Mouse (Mus musculus) kidney, adult 11 months (tissue): ENCODE data around the gene Hba-a2.

ENCODE experiments used
- DNase-seq: peaks from one replicate; pipeline ENCODE4 v3.0.0; 2022

Gene Hba-a2

GRCm38 (mm10) chr11:32321196-32321565 lies 24.9 kb downstream of the Hba-a2 start:
- DNase-seq, result peak; percentile 32

DNA sequence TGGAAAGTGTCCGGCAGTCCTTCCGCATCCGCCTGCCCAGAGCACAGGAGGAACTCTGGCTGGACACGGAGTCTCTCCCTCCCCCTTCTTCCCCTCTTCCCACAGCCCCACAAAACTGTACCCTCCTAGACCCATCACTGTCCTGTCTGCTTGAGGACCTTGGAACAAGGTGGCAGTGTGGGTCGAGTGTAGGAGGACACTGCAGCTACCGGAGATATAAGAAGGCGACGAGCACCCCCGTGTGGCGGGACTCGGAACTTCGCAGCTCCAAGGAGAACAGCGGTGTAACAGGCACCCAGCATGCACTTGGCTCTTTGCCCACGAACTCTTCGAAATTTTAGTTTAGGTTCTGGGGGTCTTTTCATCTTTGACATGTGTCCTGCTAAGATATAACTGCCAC lies 28.3 kb downstream of the Hba-a2 start:
- peak; percentile 73 for DNase-seq

GRCm38 (mm10) chr11:32331075-32331474 lies 34.8 kb downstream of the Hba-a2 start:
- peak; percentile 33 for DNase-seq

DNA sequence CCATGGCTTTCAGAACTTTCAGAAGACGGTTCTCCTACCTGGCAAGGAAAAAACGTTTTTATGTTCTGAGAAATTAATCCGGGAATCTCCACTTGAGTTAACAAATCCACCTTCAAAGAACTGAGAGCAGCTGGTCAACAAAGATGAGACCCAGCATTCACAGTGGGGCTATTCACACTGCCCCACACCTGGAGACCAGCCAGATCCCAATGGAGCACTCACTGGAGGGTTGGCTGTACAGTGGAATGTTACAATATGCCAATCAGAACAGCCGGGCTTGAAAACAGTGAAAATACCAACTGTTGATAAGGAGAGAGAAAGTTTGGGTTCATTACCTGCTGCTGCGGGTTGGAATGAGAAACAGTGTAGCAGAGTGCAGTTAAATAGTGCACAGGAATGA lies 35.6 kb downstream of the Hba-a2 start:
- no peak for DNase-seq

DNA sequence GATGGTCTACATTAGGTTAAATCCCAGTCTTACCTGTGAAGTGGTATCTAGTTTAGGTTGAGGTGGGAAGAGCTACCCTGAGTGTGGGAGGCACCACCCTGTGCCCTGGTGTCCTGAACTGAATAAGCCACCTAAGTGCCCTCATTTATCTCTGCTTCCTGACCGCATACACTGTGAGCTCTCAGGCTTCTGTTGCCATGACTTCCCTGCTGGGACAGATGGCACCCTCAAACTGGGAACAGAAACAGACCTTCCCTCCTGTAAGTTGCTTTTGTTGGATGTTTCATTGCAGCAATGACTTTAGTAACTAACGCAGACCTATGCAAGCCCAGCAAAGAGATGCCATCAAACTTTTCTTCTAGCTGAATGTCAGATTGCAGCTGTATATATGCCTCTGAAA lies 36.9 kb downstream of the Hba-a2 start:
- no peak for DNase-seq

GRCm38 (mm10) chr11:32336435-32336907 lies 40.2 kb downstream of the Hba-a2 start:
- DNase-seq, result no peak

DNA sequence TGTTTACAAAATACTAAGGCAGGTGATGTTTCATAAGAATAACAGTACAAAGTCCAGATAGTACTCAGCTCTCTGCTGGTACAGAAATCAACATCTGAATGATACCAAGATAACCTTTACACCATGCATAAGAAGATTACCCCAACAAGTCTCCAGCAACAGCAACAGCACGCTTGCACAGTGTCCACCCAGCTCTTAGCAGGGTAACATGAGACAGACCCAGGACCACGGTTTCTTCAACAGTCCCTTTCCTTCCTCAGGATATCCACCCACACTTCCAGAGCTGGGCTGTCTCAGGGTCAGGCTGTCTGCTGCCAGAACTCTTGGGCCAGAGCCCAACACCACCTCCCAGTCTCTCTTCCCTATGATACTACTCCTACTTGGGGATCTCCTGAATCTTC lies 42.8 kb downstream of the Hba-a2 start:
- peak; percentile 51 for DNase-seq

GRCm38 (mm10) chr11:32340476-32341473 lies 44.5 kb downstream of the Hba-a2 start:
- no peak for DNase-seq

- DNase-seq, result no peak
Measured at GRCm38 (mm10) chr11:32342770-32343191, 46.5 kb downstream of the Hba-a2 start.

- no peak for DNase-seq
Measured at GRCm38 (mm10) chr11:32343350-32343749, 47.1 kb downstream of the Hba-a2 start.

GRCm38 (mm10) chr11:32345504-32346297 lies 49.4 kb downstream of the Hba-a2 start:
- DNase-seq, result no peak
